Mouse (Mus musculus): ENCODE data around the gene Opa3. TPM values are rescaled to one million over a fixed set of nuclear protein-coding genes. Genes with fewer than 3 reads are reported as not detected.

Gene Opa3
- polyA plus RNA-seq, 1 experiment from 2014 or later, result 33.0 TPM

GRCm38 (mm10) chr7:19246855-19247254, 18.7 kb downstream of the Opa3 start:
- Histone ChIP-seq H3K36me3 (ENCODE audit: control insufficient read depth, insufficient read depth, low read length) (0 out of 2 replicates have a peak, but pooled peaks cover 4% of the 10 kb centered on the region), H3K9me3 (replicated peaks; ENCODE audit: control insufficient read depth, low read length) (no peaks in the 10 kb centered on the region), H3K27me3 (ENCODE audit: control insufficient read depth, insufficient read depth, low read length) (no peaks in the 10 kb centered on the region), H3K4me1 (ENCODE audit: control insufficient read depth, insufficient read depth, low read length) (no peaks in the 10 kb centered on the region), H3K4me3 (replicated peaks; ENCODE audit: low read length) (no peak overlapping the region), H3K27ac (ENCODE audit: low read length) (no peak overlapping the region), H3K4me2 (ENCODE audit: low read depth, low read length) (no peak overlapping the region), H3K9ac (ENCODE audit: low read length) (no peak overlapping the region)
- WGBS, result 88% methylated on average over 1 of the region's 1 CpGs
- no peak; the same call in 1 of the 2 replicates for ATAC-seq (ENCODE audit: insufficient read depth, low FRiP score)

- Histone ChIP-seq H3K9ac (ENCODE audit: low read length) (no peak overlapping the region), H3K27ac (ENCODE audit: low read length) (no peak overlapping the region), H3K27me3 (ENCODE audit: control insufficient read depth, insufficient read depth, low read length) (no peaks in the 10 kb centered on the region), H3K4me2 (ENCODE audit: low read depth, low read length) (no peak overlapping the region), H3K36me3 (ENCODE audit: control insufficient read depth, insufficient read depth, low read length) (0 out of 2 replicates have a peak, but pooled peaks cover 4% of the 10 kb centered on the region), H3K4me3 (replicated peaks; ENCODE audit: low read length) (no peak overlapping the region), H3K9me3 (replicated peaks; ENCODE audit: control insufficient read depth, low read length) (no peaks in the 10 kb centered on the region), H3K4me1 (ENCODE audit: control insufficient read depth, insufficient read depth, low read length) (no peaks in the 10 kb centered on the region)
- no peak for ATAC-seq (ENCODE audit: insufficient read depth, low FRiP score)
- WGBS, result 100% methylated on average over 2 of the region's 2 CpGs
Measured at GRCm38 (mm10) chr7:19247511-19247910, 19.4 kb downstream of the Opa3 start.

GRCm38 (mm10) chr7:19252078-19252477, 23.9 kb downstream of the Opa3 start:
- no peak for ATAC-seq (ENCODE audit: insufficient read depth, low FRiP score)
- 74% methylated on average over 4 of the region's 4 CpGs for whole genome bisulfite sequencing
- no peak overlapping the region for H3K27ac ChIP-seq (ENCODE audit: low read length)

GRCm38 (mm10) chr7:19253437-19253836, 25.3 kb downstream of the Opa3 start:
- no peak for ATAC-seq (ENCODE audit: insufficient read depth, low FRiP score)
- WGBS, result 57% methylated on average over 5 of the region's 5 CpGs
- Histone ChIP-seq H3K27ac (ENCODE audit: low read length) (no peak overlapping the region), H3K27me3 (ENCODE audit: control insufficient read depth, insufficient read depth, low read length) (no peaks in the 10 kb centered on the region), H3K36me3 (ENCODE audit: control insufficient read depth, insufficient read depth, low read length) (peaks cover 27% of the 10 kb centered on the region), H3K9me3 (replicated peaks; ENCODE audit: control insufficient read depth, low read length) (no peaks in the 10 kb centered on the region), H3K4me2 (ENCODE audit: low read depth, low read length) (no peak overlapping the region), H3K4me3 (replicated peaks; ENCODE audit: low read length) (no peak overlapping the region), H3K4me1 (ENCODE audit: control insufficient read depth, insufficient read depth, low read length) (peaks cover 4% of the 10 kb centered on the region; the same call in 1 of the 2 replicates), H3K9ac (ENCODE audit: low read length) (no peak overlapping the region)

More at GRCm38 (mm10) chr7:19252078-19252477, 23.9 kb downstream of the Opa3 start:
- Histone ChIP-seq H3K4me2 (ENCODE audit: low read depth, low read length) (no peak overlapping the region), H3K4me3 (replicated peaks; ENCODE audit: low read length) (no peak overlapping the region), H3K27me3 (ENCODE audit: control insufficient read depth, insufficient read depth, low read length) (no peaks in the 10 kb centered on the region), H3K4me1 (ENCODE audit: control insufficient read depth, insufficient read depth, low read length) (no peaks in the 10 kb centered on the region), H3K9ac (ENCODE audit: low read length) (no peak overlapping the region), H3K36me3 (ENCODE audit: control insufficient read depth, insufficient read depth, low read length) (peaks cover 18% of the 10 kb centered on the region; the same call in 1 of the 2 replicates), H3K9me3 (replicated peaks; ENCODE audit: control insufficient read depth, low read length) (no peaks in the 10 kb centered on the region)

- WGBS, result 84% methylated on average over 17 of the region's 17 CpGs
- Histone ChIP-seq H3K27me3 (ENCODE audit: control insufficient read depth, insufficient read depth, low read length) (no peaks in the 10 kb centered on the region), H3K4me3 (replicated peaks; ENCODE audit: low read length) (no peak overlapping the region), H3K9ac (ENCODE audit: low read length) (no peak overlapping the region), H3K9me3 (replicated peaks; ENCODE audit: control insufficient read depth, low read length) (no peaks in the 10 kb centered on the region), H3K4me2 (ENCODE audit: low read depth, low read length) (no peak overlapping the region), H3K36me3 (ENCODE audit: control insufficient read depth, insufficient read depth, low read length) (peaks cover 36% of the 10 kb centered on the region), H3K4me1 (ENCODE audit: control insufficient read depth, insufficient read depth, low read length) (peaks cover 7% of the 10 kb centered on the region; the same call in 1 of the 2 replicates), H3K27ac (ENCODE audit: low read length) (no peak overlapping the region)
- ATAC-seq (ENCODE audit: insufficient read depth, low FRiP score), result no peak
Measured at GRCm38 (mm10) chr7:19255395-19255794, 27.3 kb downstream of the Opa3 start.

- WGBS, result 73% methylated on average over 7 of the region's 7 CpGs
- no peak overlapping the region for H3K27ac ChIP-seq (ENCODE audit: low read length)
- H3K9ac ChIP-seq (ENCODE audit: low read length), result no peak overlapping the region
- H3K9me3 ChIP-seq (replicated peaks; ENCODE audit: control insufficient read depth, low read length), result no peaks in the 10 kb centered on the region
- peaks cover 41% of the 10 kb centered on the region for H3K36me3 ChIP-seq (ENCODE audit: control insufficient read depth, insufficient read depth, low read length)
- no peak overlapping the region for H3K4me2 ChIP-seq (ENCODE audit: low read depth, low read length)
- peaks cover 7% of the 10 kb centered on the region; the same call in 1 of the 2 replicates for H3K4me1 ChIP-seq (ENCODE audit: control insufficient read depth, insufficient read depth, low read length)
- no peak for ATAC-seq (ENCODE audit: insufficient read depth, low FRiP score)
- no peak overlapping the region for H3K4me3 ChIP-seq (replicated peaks; ENCODE audit: low read length)
- H3K27me3 ChIP-seq (ENCODE audit: control insufficient read depth, insufficient read depth, low read length), result no peaks in the 10 kb centered on the region
Measured at GRCm38 (mm10) chr7:19256567-19256966, 28.4 kb downstream of the Opa3 start.

GRCm38 (mm10) chr7:19257390-19258022, 29.4 kb downstream of the Opa3 start:
- no peak overlapping the region for H3K4me2 ChIP-seq (ENCODE audit: low read depth, low read length)
- H3K27ac ChIP-seq (ENCODE audit: low read length), result peak overlapping the region; percentile 2; the same call in 1 of the 2 replicates
- peak; percentile 68 for ATAC-seq (ENCODE audit: insufficient read depth, low FRiP score)
- H3K9ac ChIP-seq (ENCODE audit: low read length), result no peak overlapping the region
- H3K4me1 ChIP-seq (ENCODE audit: control insufficient read depth, insufficient read depth, low read length), result peaks cover 7% of the 10 kb centered on the region; the same call in 1 of the 2 replicates
- no peaks in the 10 kb centered on the region for H3K9me3 ChIP-seq (replicated peaks; ENCODE audit: control insufficient read depth, low read length)
- no peaks in the 10 kb centered on the region for H3K27me3 ChIP-seq (ENCODE audit: control insufficient read depth, insufficient read depth, low read length)
- no peak overlapping the region for H3K4me3 ChIP-seq (replicated peaks; ENCODE audit: low read length)
- peaks cover 41% of the 10 kb centered on the region for H3K36me3 ChIP-seq (ENCODE audit: control insufficient read depth, insufficient read depth, low read length)
- 40% methylated on average over 11 of the region's 11 CpGs for WGBS

GRCm38 (mm10) chr7:19258336-19258735, 30.2 kb downstream of the Opa3 start:
- WGBS, result 67% methylated on average over 3 of the region's 3 CpGs
- no peak for ATAC-seq (ENCODE audit: insufficient read depth, low FRiP score)

GRCm38 (mm10) chr7:19265147-19265546, 37.0 kb downstream of the Opa3 start:
- peak overlapping the region; percentile 34; the same call in 1 of the 2 replicates for H3K4me2 ChIP-seq (ENCODE audit: low read depth, low read length)
- no peaks in the 10 kb centered on the region for H3K27me3 ChIP-seq (ENCODE audit: control insufficient read depth, insufficient read depth, low read length)
- no peak overlapping the region for H3K4me3 ChIP-seq (replicated peaks; ENCODE audit: low read length)
- ATAC-seq (ENCODE audit: insufficient read depth, low FRiP score), result no peak
- 54% methylated on average over 7 of the region's 7 CpGs for WGBS
- H3K4me1 ChIP-seq (ENCODE audit: control insufficient read depth, insufficient read depth, low read length), result peaks cover 41% of the 10 kb centered on the region
- no peaks in the 10 kb centered on the region for H3K9me3 ChIP-seq (replicated peaks; ENCODE audit: control insufficient read depth, low read length)
- no peak overlapping the region; the same call in 1 of the 2 replicates for H3K27ac ChIP-seq (ENCODE audit: low read length)
- H3K9ac ChIP-seq (ENCODE audit: low read length), result no peak overlapping the region; the same call in 1 of the 2 replicates
- peaks cover 16% of the 10 kb centered on the region for H3K36me3 ChIP-seq (ENCODE audit: control insufficient read depth, insufficient read depth, low read length)

More at GRCm38 (mm10) chr7:19258336-19258735, 30.2 kb downstream of the Opa3 start:
- Histone ChIP-seq H3K9me3 (replicated peaks; ENCODE audit: control insufficient read depth, low read length) (no peaks in the 10 kb centered on the region), H3K4me2 (ENCODE audit: low read depth, low read length) (no peak overlapping the region), H3K4me3 (replicated peaks; ENCODE audit: low read length) (no peak overlapping the region), H3K36me3 (ENCODE audit: control insufficient read depth, insufficient read depth, low read length) (peaks cover 44% of the 10 kb centered on the region), H3K9ac (ENCODE audit: low read length) (no peak overlapping the region), H3K4me1 (ENCODE audit: control insufficient read depth, insufficient read depth, low read length) (peaks cover 7% of the 10 kb centered on the region; the same call in 1 of the 2 replicates), H3K27ac (ENCODE audit: low read length) (0 out of 2 replicates have a peak overlapping the region, but pooled peaks have one; percentile 2), H3K27me3 (ENCODE audit: control insufficient read depth, insufficient read depth, low read length) (no peaks in the 10 kb centered on the region)
